Mouse (Mus musculus) erythroblast, embryonic 14.5 days (primary cell): ENCODE results near the gene Rbfox1.

Experiments
- GATA1 ChIP-seq: IDR thresholded peaks from 2 replicates; pipeline ENCODE4 v1.6.1; 2012; ENCODE audit warnings: low read length, inconsistent platforms, mixed read lengths
- TAL1 ChIP-seq: IDR thresholded peaks from 3 replicates; pipeline ENCODE4 v1.6.1; 2012; ENCODE audit warnings: low read length, inconsistent platforms, mixed read lengths

GRCm38 (mm10) chr16:6616526-6616925 lies 731.4 kb downstream of the Rbfox1 start:
- no peak for TF ChIP-seq TAL1
- no peak for TF ChIP-seq GATA1
